Mouse (Mus musculus): ENCODE results near the gene Kifc3.

The Kifc3 gene

GRCm38 (mm10) chr8:95134186-95134585 lies 68.4 kb downstream of the Kifc3 start:
- no peak for DNase-seq (ENCODE audit: low spot score)

- no peak for DNase-seq (ENCODE audit: low spot score)
Observed at GRCm38 (mm10) chr8:95131983-95132382, 70.6 kb downstream of the Kifc3 start.

GRCm38 (mm10) chr8:95130966-95131537 lies 71.6 kb downstream of the Kifc3 start:
- DNase-seq (ENCODE audit: low spot score) = peak; percentile 42

GRCm38 (mm10) chr8:95128750-95129260 lies 73.8 kb downstream of the Kifc3 start:
- DNase-seq (ENCODE audit: low spot score) = peak; percentile 26

- no peak for DNase-seq (ENCODE audit: low spot score)
Observed at GRCm38 (mm10) chr8:95127658-95128057, 75.0 kb downstream of the Kifc3 start.

GRCm38 (mm10) chr8:95126497-95126896 lies 76.1 kb downstream of the Kifc3 start:
- no peak for DNase-seq (ENCODE audit: low spot score)

GRCm38 (mm10) chr8:95123455-95123854 lies 79.2 kb downstream of the Kifc3 start:
- no peak for DNase-seq (ENCODE audit: low spot score)

- peak; percentile 62 for DNase-seq (ENCODE audit: low spot score)
Observed at GRCm38 (mm10) chr8:95113750-95114149, 88.9 kb downstream of the Kifc3 start.

GRCm38 (mm10) chr8:95113108-95113507 lies 89.5 kb downstream of the Kifc3 start:
- DNase-seq (ENCODE audit: low spot score) = no peak

- no peak for DNase-seq (ENCODE audit: low spot score)
Observed at GRCm38 (mm10) chr8:95112594-95112993, 90.0 kb downstream of the Kifc3 start.

- no peak for DNase-seq (ENCODE audit: low spot score)
Observed at GRCm38 (mm10) chr8:95107306-95107705, 95.3 kb downstream of the Kifc3 start.

- no peak for DNase-seq (ENCODE audit: low spot score)
Observed at GRCm38 (mm10) chr8:95101972-95102371, 100.6 kb downstream of the Kifc3 start.

- peak; percentile 58 for DNase-seq (ENCODE audit: low spot score)
Observed at GRCm38 (mm10) chr8:95099009-95099408, 103.6 kb downstream of the Kifc3 start.

GRCm38 (mm10) chr8:95093574-95093973 lies 109.0 kb downstream of the Kifc3 start:
- peak; percentile 52 for DNase-seq (ENCODE audit: low spot score)

- no peak for DNase-seq (ENCODE audit: low spot score)
Observed at GRCm38 (mm10) chr8:95085432-95086141, 117.0 kb downstream of the Kifc3 start.

- no peak for DNase-seq (ENCODE audit: low spot score)
Observed at GRCm38 (mm10) chr8:95084744-95085431, 117.7 kb downstream of the Kifc3 start.

- DNase-seq (ENCODE audit: low spot score) = no peak
Observed at GRCm38 (mm10) chr8:95084261-95084660, 118.4 kb downstream of the Kifc3 start.

GRCm38 (mm10) chr8:95081650-95082049 lies 121.0 kb downstream of the Kifc3 start:
- no peak for DNase-seq (ENCODE audit: low spot score)

GRCm38 (mm10) chr8:95080381-95081341 lies 122.0 kb downstream of the Kifc3 start, which contains the start of gene Katnb1:
Gene Katnb1 (plus strand): TSS chr8:95081186.
- DNase-seq (ENCODE audit: low spot score) = peak; percentile 100

GRCm38 (mm10) chr8:95079305-95079704 lies 123.3 kb downstream of the Kifc3 start:
- DNase-seq (ENCODE audit: low spot score) = no peak

- no peak for DNase-seq (ENCODE audit: low spot score)
Observed at GRCm38 (mm10) chr8:95078055-95078454, 124.6 kb downstream of the Kifc3 start.

- DNase-seq (ENCODE audit: low spot score) = no peak
Observed at GRCm38 (mm10) chr8:95076151-95076550, 126.5 kb downstream of the Kifc3 start.

Measured in adipocyte (in vitro differentiated cells).